Mouse (Mus musculus) spleen, postnatal 14 days (tissue): ENCODE measurements around the gene Actn1.
"Not testable (repeated sequence)": the region's sequence is repeated elsewhere in the genome, so short reads cannot be mapped to it uniquely, and the experiment has no call there.

Experiments
- DNase-seq, 2 experiments: peaks; one replicate each; pipeline ENCODE4 v3.0.0; 2021 to 2022; ENCODE audit warnings: low spot score in 2 of 2

Actn1 gene

DNA sequence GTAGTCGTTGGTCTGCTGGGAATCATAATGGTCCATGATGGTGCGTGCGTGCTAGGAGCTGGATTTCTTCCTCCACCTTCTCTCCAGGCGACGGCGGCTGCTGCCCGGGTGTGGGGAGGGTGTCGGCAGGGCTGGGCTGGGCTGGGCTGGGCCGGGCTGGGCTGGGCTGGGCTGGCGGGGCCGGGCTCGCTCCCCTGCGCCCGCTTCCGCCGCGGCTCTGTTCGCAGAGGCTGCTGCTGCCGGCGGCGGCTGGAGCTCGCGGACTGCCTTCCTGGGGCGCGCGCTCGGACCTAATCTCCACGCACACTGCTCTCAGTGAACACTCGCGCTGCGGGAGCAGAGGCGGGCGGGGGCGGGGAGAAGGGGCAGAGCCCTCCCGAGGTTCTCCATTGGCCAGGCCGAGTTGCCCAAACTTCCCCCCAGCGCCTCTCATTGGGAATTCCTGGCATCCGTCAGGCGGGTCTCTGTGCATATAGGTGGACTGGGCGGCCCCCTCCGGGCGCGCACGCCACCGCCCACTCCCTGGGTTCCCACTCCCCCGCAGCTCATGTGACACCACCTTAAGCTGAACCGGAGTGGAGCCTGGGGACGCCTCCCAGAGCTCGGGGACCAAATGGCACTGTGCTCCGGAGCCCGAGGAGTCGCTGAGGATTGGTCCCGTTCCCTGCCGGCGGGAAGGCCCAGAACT lies at the start of gene Actn1:
Gene Actn1, minus strand, starts transcription at position 316 of the 688 bp plus-strand sequence.
- peak; percentile 31 to 45 for DNase-seq

- DNase-seq: no peak
These were observed 47.4 kb upstream of the Actn1 start for GRCm38 (mm10) chr12:80307556-80307955.

GRCm38 (mm10) chr12:80304518-80304917 lies 44.3 kb upstream of the Actn1 start:
- no peak for DNase-seq

DNA sequence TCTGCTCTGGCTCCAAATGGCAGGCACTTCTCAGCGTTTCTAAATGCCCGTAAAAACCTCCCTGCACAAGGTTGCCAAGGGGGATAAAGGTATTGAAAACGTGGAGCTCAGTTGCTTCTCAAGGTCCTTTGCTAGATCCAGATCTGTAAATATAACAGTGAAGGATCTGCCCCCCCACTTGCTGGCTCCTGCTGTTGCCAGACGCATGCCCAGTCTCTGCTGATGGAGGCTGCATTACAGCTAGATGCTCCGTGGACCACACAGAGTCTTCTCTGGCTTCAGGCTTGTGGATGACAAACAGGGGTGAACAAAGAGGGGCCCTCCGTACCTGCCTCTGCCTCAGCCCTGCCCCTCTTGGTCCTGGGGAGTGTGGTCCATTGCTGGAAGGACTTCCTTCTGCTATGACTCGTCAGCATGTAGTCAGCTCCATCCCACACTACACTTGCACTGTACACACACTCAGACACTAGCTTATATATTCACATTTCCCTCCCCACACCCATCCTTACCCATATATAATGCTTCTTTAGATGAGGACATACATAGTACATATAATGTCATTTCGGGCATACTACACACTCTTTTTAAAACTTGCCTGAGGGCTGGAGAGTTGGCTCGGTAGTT lies 40.8 kb upstream of the Actn1 start:
- DNase-seq: no peak

DNA sequence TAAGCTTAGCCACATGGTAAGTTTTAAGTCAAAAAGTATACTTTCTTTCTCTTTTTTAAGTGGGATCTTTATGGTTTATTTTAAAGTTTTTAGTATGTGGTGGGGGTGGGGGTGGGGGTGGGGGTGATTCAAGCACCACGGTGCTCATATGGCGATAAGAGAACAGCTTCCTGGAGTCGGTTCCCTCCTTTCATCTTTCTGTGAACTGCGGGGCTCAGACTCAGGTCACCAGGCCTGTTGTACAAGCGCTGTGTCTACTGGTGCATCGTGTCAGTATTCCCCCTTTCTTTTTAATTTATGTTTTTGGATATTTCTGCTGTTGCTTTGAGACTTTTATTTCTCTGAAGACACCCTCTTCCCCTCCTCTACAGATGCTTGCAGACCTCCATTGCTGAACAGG lies 38.5 kb upstream of the Actn1 start:
- no peak for DNase-seq

- DNase-seq: no peak
These were observed 31.8 kb upstream of the Actn1 start for GRCm38 (mm10) chr12:80291895-80292435.

DNA sequence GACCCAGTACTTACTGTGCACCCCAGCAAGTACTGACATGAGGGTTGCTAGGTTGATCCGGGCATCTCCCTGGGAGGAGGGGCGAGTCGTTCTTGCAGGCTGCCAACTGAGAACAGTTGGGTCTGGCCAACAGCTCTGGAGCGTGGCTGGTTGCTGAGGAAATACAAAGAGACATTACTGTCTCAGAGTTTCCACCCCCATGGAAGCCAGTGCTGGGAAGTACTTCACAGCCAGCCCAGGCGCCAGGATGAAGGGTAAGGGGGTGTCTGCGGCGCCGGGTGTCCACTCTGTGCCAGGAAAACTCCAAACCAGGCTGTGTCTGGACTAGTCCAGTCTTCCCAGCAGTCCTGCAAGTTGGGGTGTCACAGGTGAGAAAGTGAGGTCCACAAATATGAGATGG lies 30.8 kb upstream of the Actn1 start:
- no peak for DNase-seq

DNA sequence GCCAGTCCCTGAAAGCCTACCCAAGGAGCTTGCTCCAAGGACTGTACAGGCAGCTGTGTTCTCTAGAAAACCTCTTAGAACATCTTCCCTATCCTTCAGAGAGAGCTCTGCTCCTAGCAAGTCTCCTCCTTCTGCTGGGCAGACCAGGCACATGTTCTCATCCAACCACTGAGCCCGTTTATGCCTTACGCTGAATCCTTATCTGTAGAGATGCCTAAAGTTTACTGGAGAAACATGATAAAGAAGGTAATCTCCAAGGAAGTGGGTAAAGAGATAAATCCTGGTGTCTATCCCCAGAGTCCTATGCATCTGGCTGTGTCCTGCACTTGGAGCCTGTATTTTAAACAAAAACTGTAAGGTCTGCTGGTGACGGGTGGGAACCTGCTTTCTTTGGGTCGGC lies 30.3 kb upstream of the Actn1 start:
- no peak for DNase-seq

GRCm38 (mm10) chr12:80289722-80290121 lies 29.6 kb upstream of the Actn1 start:
- DNase-seq: no peak

- DNase-seq: no peak
These were observed 25.7 kb upstream of the Actn1 start for GRCm38 (mm10) chr12:80285890-80286289.

DNA sequence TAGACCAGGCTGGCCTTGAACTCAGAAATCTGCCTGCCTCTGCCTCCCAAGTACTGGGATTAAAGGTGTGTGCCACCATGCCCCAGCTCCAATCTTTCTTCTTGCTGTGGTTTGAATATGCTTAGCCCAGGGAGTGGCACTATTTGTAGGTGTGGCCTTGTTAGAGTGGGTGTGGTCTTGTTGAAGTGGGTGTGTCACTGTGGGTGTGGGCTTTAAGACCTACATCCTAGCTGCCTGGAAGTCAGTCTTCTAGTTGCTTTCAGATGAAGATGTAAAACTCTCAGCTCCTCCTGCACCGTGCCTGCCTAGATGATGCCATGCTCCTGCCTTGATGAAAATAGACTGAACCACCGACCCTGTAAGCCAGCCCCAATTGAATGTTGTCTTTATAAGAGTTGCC lies 24.1 kb upstream of the Actn1 start:
- DNase-seq: not testable (repeated sequence)

DNA sequence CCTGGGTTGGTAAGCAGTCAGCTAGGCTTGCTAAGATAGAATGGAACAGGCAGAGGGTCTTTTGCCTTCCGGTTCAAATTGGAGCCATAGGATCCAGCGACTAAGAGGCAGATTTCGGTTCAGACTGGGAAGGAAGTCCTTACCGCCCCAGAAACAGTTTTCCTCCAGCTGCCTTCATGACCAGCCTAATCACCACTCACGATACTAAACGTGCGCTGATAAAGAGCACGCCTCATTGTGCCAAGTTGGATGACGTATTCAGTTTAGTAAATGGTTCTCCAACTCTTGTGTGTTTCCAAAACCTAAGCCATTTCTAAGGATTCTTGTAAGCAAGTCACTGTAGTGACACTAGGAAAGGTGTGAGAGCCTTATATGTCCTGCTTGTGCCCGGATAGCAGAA lies 18.7 kb upstream of the Actn1 start:
- DNase-seq: no peak

- no peak for DNase-seq
These were observed 17.3 kb upstream of the Actn1 start for GRCm38 (mm10) chr12:80277428-80277827.

GRCm38 (mm10) chr12:80275187-80275820 lies 15.1 kb upstream of the Actn1 start:
- DNase-seq: no peak

DNA sequence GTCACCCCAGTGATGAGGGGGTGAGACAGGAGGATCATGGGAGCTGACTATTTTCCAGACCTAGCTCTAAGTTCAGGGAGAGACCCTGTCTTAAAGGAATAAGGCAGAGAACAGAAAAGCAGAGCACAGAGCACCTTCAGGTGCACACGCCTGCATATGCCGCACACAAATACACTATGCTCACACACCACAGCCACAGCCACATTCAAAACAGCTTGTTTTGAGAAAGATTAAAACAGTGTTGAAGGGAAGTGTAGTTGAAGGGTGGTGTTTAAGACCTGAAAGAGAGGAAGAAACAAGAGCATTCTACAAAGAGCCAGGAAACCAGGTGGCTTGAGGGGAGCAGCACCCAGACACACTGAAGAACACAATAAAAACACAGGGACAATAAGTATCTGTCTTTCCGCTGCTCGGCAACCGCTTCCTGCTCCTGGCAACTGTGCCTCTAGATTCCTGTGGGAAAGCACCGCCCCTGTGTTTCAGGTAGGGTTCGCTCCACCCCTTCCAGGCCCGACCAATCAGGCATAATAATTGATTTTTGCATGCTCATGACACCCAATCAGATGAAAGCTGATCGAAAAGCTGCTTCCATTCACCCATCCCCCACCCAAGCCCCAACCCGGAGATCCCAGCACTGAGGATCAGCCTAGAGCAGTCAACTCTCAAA lies 13.0 kb upstream of the Actn1 start:
- no peak for DNase-seq

- no peak for DNase-seq
These were observed 11.6 kb upstream of the Actn1 start for GRCm38 (mm10) chr12:80271806-80272205.

GRCm38 (mm10) chr12:80270924-80271323 lies 10.8 kb upstream of the Actn1 start:
- no peak for DNase-seq

DNA sequence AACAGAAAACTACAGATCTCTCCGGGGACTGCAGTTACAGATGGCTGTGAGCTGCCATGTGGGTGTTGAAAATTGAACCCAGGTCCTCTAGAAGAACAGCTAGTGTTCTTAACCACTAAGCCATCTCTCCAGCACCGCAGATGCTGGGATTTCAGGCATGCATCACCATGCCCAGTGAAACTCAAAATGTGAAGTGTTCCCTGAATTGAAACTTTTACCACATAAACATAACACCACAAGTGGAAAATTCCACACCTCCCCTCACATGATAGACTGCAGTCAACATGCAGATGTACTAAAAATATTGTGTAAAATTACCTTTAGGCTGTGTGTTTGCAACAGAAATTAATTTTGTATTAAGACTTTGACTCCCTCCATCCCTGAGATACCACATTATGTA lies 9.1 kb upstream of the Actn1 start:
- no peak for DNase-seq

- no peak for DNase-seq
These were observed 7.8 kb upstream of the Actn1 start for GRCm38 (mm10) chr12:80267962-80268361.

GRCm38 (mm10) chr12:80264388-80264787 lies 4.2 kb upstream of the Actn1 start:
- DNase-seq: not testable (repeated sequence)

- DNase-seq: no peak
These were observed 849 bp upstream of the Actn1 start for GRCm38 (mm10) chr12:80260744-80261695.
